Mouse (Mus musculus) lung, embryonic 15.5 days (tissue): ENCODE measurements around the gene Lzic. TPM values are rescaled to one million over a fixed set of nuclear protein-coding genes. Genes with fewer than 3 reads are reported as not detected.

Experiments used
- ATAC-seq: fragments of 200-750 bp; cut with Nextera tagmentation; 2 replicates; pipeline ENCODE4 v1.8.0; 2017; ENCODE audit warnings: moderate number of reproducible peaks, borderline replicate concordance; ENCODE audit not compliant: low FRiP score, low TSS enrichment; ENCODE audit errors: extremely low read depth
- H3K27ac ChIP-seq: fragments of 300-500 bp; sonication (generic); 2 replicates; pipeline ENCODE4 v1.5.1; 2015; ENCODE audit warnings: moderate library complexity, mild to moderate bottlenecking, inconsistent platforms
- H3K27me3 ChIP-seq: fragments of 300-500 bp; sonication (generic); 2 replicates; pipeline ENCODE4 v1.6.1; 2015; ENCODE audit warnings: inconsistent platforms
- H3K36me3 ChIP-seq: fragments of 300-500 bp; sonication (generic); 2 replicates; pipeline ENCODE4 v1.6.1; 2015; ENCODE audit warnings: inconsistent platforms
- H3K4me1 ChIP-seq: fragments of 300-500 bp; sonication (generic); 2 replicates; pipeline ENCODE4 v1.6.1; 2015; ENCODE audit warnings: inconsistent platforms
- H3K4me2 ChIP-seq: fragments of 300-500 bp; sonication (generic); 2 replicates; pipeline ENCODE4 v1.6.1; 2015; ENCODE audit warnings: inconsistent platforms, mild to moderate bottlenecking, moderate library complexity
- H3K4me3 ChIP-seq: fragments of 300-500 bp; sonication (generic); 2 replicates; pipeline ENCODE4 v1.5.1; 2015; ENCODE audit warnings: mild to moderate bottlenecking, inconsistent platforms
- H3K9ac ChIP-seq: fragments of 300-500 bp; sonication (generic); 2 replicates; pipeline ENCODE4 v1.6.1; 2015; ENCODE audit warnings: inconsistent platforms
- H3K9me3 ChIP-seq: fragments of 300-500 bp; sonication (generic); 2 replicates; pipeline ENCODE4 v1.6.1; 2016; ENCODE audit warnings: inconsistent platforms
- WGBS: fragments of 180-500 bp; shearing (Covaris S2); methylation state at CpG from one replicate; pipeline ENCODE4 v1.1.7; 2015; 5-methylcytosine and 5-hydroxymethylcytosine counted together
- polyA plus RNA-seq: library from polyadenylated mRNA; unstranded; fragments of >200 nt; fragmentation: Nextera tagmentation; extraction: Ambion mirVana; gene quantifications from 2 replicates; pipeline ENCODE4 v1.2.1, GENCODE M21; 2015

Gene Lzic
- polyA plus RNA-seq, 1 experiment from 2014 or later: 47.4 TPM

GRCm38 (mm10) chr4:149487729-149488128, 2.7 kb downstream of the Lzic start:
- Histone ChIP-seq H3K4me2 (no peak overlapping the region), H3K36me3 (peaks cover 51% of the 10 kb centered on the region), H3K9me3 (no peaks in the 10 kb centered on the region), H3K27me3 (no peaks in the 10 kb centered on the region), H3K27ac (no peak overlapping the region), H3K4me1 (peaks cover 17% of the 10 kb centered on the region), H3K4me3 (no peak overlapping the region), H3K9ac (no peak overlapping the region)
- ATAC-seq: no peak
- WGBS: 91% methylated on average over 12 of the region's 12 CpGs

- no peaks in the 10 kb centered on the region for H3K27me3 ChIP-seq
- H3K9ac ChIP-seq: no peak overlapping the region
- no peak overlapping the region for H3K4me3 ChIP-seq
- no peak overlapping the region for H3K27ac ChIP-seq
- no peak overlapping the region for H3K4me2 ChIP-seq
- no peaks in the 10 kb centered on the region for H3K9me3 ChIP-seq
- ATAC-seq: no peak
- peaks cover 68% of the 10 kb centered on the region for H3K36me3 ChIP-seq
- peaks cover 9% of the 10 kb centered on the region; the same call in 1 of the 2 replicates for H3K4me1 ChIP-seq
- 91% methylated on average over 14 of the region's 14 CpGs for WGBS
These were observed 4.6 kb downstream of the Lzic start for GRCm38 (mm10) chr4:149489415-149490240.

GRCm38 (mm10) chr4:149491151-149491550, 6.1 kb downstream of the Lzic start:
- Histone ChIP-seq H3K4me1 (peaks cover 7% of the 10 kb centered on the region; the same call in 1 of the 2 replicates), H3K4me2 (no peak overlapping the region), H3K9ac (no peak overlapping the region), H3K27me3 (no peaks in the 10 kb centered on the region), H3K27ac (no peak overlapping the region), H3K9me3 (no peaks in the 10 kb centered on the region), H3K36me3 (peaks cover 80% of the 10 kb centered on the region), H3K4me3 (no peak overlapping the region)
- WGBS: 91% methylated on average over 3 of the region's 3 CpGs
- ATAC-seq: no peak

- no peaks in the 10 kb centered on the region for H3K9me3 ChIP-seq
- H3K9ac ChIP-seq: no peak overlapping the region
- no peak overlapping the region for H3K27ac ChIP-seq
- H3K4me2 ChIP-seq: no peak overlapping the region
- WGBS: 68% methylated on average over 2 of the region's 2 CpGs
- ATAC-seq: no peak
- H3K36me3 ChIP-seq: peaks cover 70% of the 10 kb centered on the region
- H3K4me3 ChIP-seq: no peak overlapping the region
- peaks cover 13% of the 10 kb centered on the region; the same call in 1 of the 2 replicates for H3K4me1 ChIP-seq
- no peaks in the 10 kb centered on the region for H3K27me3 ChIP-seq
These were observed 11.6 kb downstream of the Lzic start for GRCm38 (mm10) chr4:149496612-149497011.

- peak; percentile 40; the same call in 1 of the 2 replicates for ATAC-seq
- H3K27me3 ChIP-seq: no peaks in the 10 kb centered on the region
- WGBS: 59% methylated on average over 8 of the region's 8 CpGs
These were observed 13.9 kb downstream of the Lzic start for GRCm38 (mm10) chr4:149498901-149499300.

GRCm38 (mm10) chr4:149499790-149500189, 14.8 kb downstream of the Lzic start:
- no peak overlapping the region for H3K9ac ChIP-seq
- WGBS: 76% methylated on average over 5 of the region's 5 CpGs
- no peak overlapping the region for H3K27ac ChIP-seq
- no peak overlapping the region for H3K4me2 ChIP-seq
- peaks cover 13% of the 10 kb centered on the region; the same call in 1 of the 2 replicates for H3K4me1 ChIP-seq
- H3K4me3 ChIP-seq: no peak overlapping the region
- peaks cover 42% of the 10 kb centered on the region; the same call in 1 of the 2 replicates for H3K36me3 ChIP-seq
- no peaks in the 10 kb centered on the region for H3K27me3 ChIP-seq
- H3K9me3 ChIP-seq: no peaks in the 10 kb centered on the region
- no peak for ATAC-seq

More at GRCm38 (mm10) chr4:149498901-149499300, 13.9 kb downstream of the Lzic start:
- Histone ChIP-seq H3K4me2 (no peak overlapping the region), H3K9me3 (no peaks in the 10 kb centered on the region), H3K4me1 (peaks cover 13% of the 10 kb centered on the region; the same call in 1 of the 2 replicates), H3K36me3 (peaks cover 51% of the 10 kb centered on the region), H3K4me3 (no peak overlapping the region), H3K27ac (peak overlapping the region; percentile 57; the same call in 1 of the 2 replicates), H3K9ac (no peak overlapping the region)

GRCm38 (mm10) chr4:149504363-149504762, 19.3 kb downstream of the Lzic start:
- WGBS: 71% methylated on average over 5 of the region's 5 CpGs
- H3K27me3 ChIP-seq: no peaks in the 10 kb centered on the region
- H3K4me2 ChIP-seq: no peak overlapping the region
- H3K36me3 ChIP-seq: 0 out of 2 replicates have a peak, but pooled peaks cover 10% of the 10 kb centered on the region
- ATAC-seq: no peak
- no peaks in the 10 kb centered on the region for H3K9me3 ChIP-seq
- peaks cover under 1% of the 10 kb centered on the region; the same call in 1 of the 2 replicates for H3K4me1 ChIP-seq
- no peak overlapping the region for H3K4me3 ChIP-seq
- no peak overlapping the region for H3K9ac ChIP-seq
- H3K27ac ChIP-seq: peak overlapping the region; percentile 68

- Histone ChIP-seq H3K27me3 (no peaks in the 10 kb centered on the region), H3K4me2 (no peak overlapping the region), H3K36me3 (0 out of 2 replicates have a peak, but pooled peaks cover 7% of the 10 kb centered on the region), H3K9me3 (no peaks in the 10 kb centered on the region), H3K27ac (peak overlapping the region; percentile 68), H3K4me3 (no peak overlapping the region), H3K9ac (no peak overlapping the region), H3K4me1 (no peaks in the 10 kb centered on the region)
- WGBS: 26% methylated on average over 3 of the region's 3 CpGs
- ATAC-seq: no peak
These were observed 19.8 kb downstream of the Lzic start for GRCm38 (mm10) chr4:149504858-149505257.

- WGBS: 54% methylated on average over 15 of the region's 15 CpGs
- Histone ChIP-seq H3K9me3 (no peaks in the 10 kb centered on the region), H3K4me3 (no peak overlapping the region), H3K9ac (no peak overlapping the region), H3K36me3 (0 out of 2 replicates have a peak, but pooled peaks cover 4% of the 10 kb centered on the region), H3K4me1 (no peaks in the 10 kb centered on the region), H3K4me2 (no peak overlapping the region), H3K27ac (peak overlapping the region; percentile 39; the same call in 1 of the 2 replicates), H3K27me3 (no peaks in the 10 kb centered on the region)
- no peak for ATAC-seq
These were observed 20.4 kb downstream of the Lzic start for GRCm38 (mm10) chr4:149505261-149505967.

- peaks cover 9% of the 10 kb centered on the region for H3K4me1 ChIP-seq
- H3K4me2 ChIP-seq: no peak overlapping the region
- no peaks in the 10 kb centered on the region for H3K9me3 ChIP-seq
- no peaks in the 10 kb centered on the region for H3K36me3 ChIP-seq
- WGBS: 72% methylated on average over 3 of the region's 3 CpGs
- ATAC-seq: no peak
- H3K9ac ChIP-seq: no peak overlapping the region
- H3K27ac ChIP-seq: no peak overlapping the region
- no peaks in the 10 kb centered on the region for H3K27me3 ChIP-seq
- no peak overlapping the region for H3K4me3 ChIP-seq
These were observed 21.9 kb downstream of the Lzic start for GRCm38 (mm10) chr4:149506904-149507303.

- Histone ChIP-seq H3K36me3 (no peaks in the 10 kb centered on the region), H3K4me3 (no peak overlapping the region), H3K27ac (peak overlapping the region; percentile 66), H3K27me3 (no peaks in the 10 kb centered on the region), H3K9ac (no peak overlapping the region), H3K4me2 (no peak overlapping the region), H3K9me3 (no peaks in the 10 kb centered on the region), H3K4me1 (peaks cover 16% of the 10 kb centered on the region)
- peak; percentile 67; the same call in 1 of the 2 replicates for ATAC-seq
- WGBS: 23% methylated on average over 6 of the region's 6 CpGs
These were observed 26.2 kb downstream of the Lzic start for GRCm38 (mm10) chr4:149511221-149511646.
